Mouse (Mus musculus) C2C12 (cell line): ENCODE data around the gene Tomm22. TPM values are rescaled to one million over a fixed set of nuclear protein-coding genes. Genes with fewer than 3 reads are reported as not detected.

Experiments
- H3K27me3 ChIP-seq: one replicate; pipeline ENCODE4 v1.6.1; 2011; ENCODE audit not compliant: control insufficient read depth, insufficient read depth, insufficient read length
- H3K36me3 ChIP-seq: one replicate; pipeline ENCODE4 v1.6.1; 2011; ENCODE audit not compliant: control insufficient read depth, insufficient read depth
- H3K4me3 ChIP-seq: one replicate; pipeline ENCODE4 v1.5.1; 2011; ENCODE audit warnings: mild to moderate bottlenecking, control low read depth; ENCODE audit not compliant: poor library complexity, insufficient read depth, severe bottlenecking
- H3K79me2 ChIP-seq: one replicate; pipeline ENCODE4 v1.6.1; 2011; ENCODE audit not compliant: control insufficient read depth, insufficient read depth
- H3K79me3 ChIP-seq: one replicate; pipeline ENCODE4 v1.6.1; 2011; ENCODE audit warnings: low read depth, control low read depth
- H3ac ChIP-seq: one replicate; pipeline ENCODE3; 2011; ENCODE audit warnings: low read depth; ENCODE audit not compliant: control insufficient read depth, insufficient read length
- CEBPB ChIP-seq: IDR thresholded peaks from one replicate; pipeline ENCODE4 v1.6.1; 2011; ENCODE audit warnings: low read depth, mild to moderate bottlenecking, control low read depth, moderate library complexity
- CTCF ChIP-seq: IDR thresholded peaks from one replicate; pipeline ENCODE4 v1.5.1; 2011; ENCODE audit not compliant: control insufficient read depth, insufficient read depth, insufficient read length
- FOSL1 ChIP-seq: IDR thresholded peaks from one replicate; pipeline ENCODE4 v1.8.0; 2011; ENCODE audit warnings: mild to moderate bottlenecking, low read length; ENCODE audit not compliant: poor library complexity, insufficient read depth, severe bottlenecking
- MAX ChIP-seq: IDR thresholded peaks from one replicate; pipeline ENCODE4 v1.6.1; 2011; ENCODE audit warnings: mild to moderate bottlenecking, control low read depth
- MYOD1 ChIP-seq: IDR thresholded peaks from one replicate; pipeline ENCODE4 v1.6.1; 2011; ENCODE audit warnings: low read depth; ENCODE audit not compliant: control insufficient read depth, insufficient read length
- MYOG ChIP-seq: IDR thresholded peaks from one replicate; pipeline ENCODE4 v1.6.1; 2011; ENCODE audit not compliant: control insufficient read depth, insufficient read length; ENCODE audit errors: extremely low read depth
- USF1 ChIP-seq: IDR thresholded peaks from one replicate; pipeline ENCODE4 v1.6.1; 2011; ENCODE audit warnings: low read depth, mild to moderate bottlenecking, control low read depth, moderate library complexity
- long read RNA-seq, 2 experiments: library from polyadenylated mRNA; unstranded; transcript quantifications; one replicate each; pipeline ENCODE4 v2.0.0; 2019 to 2020
- polyA plus RNA-seq: library from polyadenylated mRNA; unstranded; fragments of >200 nt; fragmentation: generic; extraction: Trizol; gene quantifications from one replicate; pipeline ENCODE4 v1.2.1, GENCODE M21; 2012; ENCODE audit warnings: missing spikeins

Tomm22 gene
- 171 TPM for polyA plus RNA-seq
- long read RNA-seq, experiment 1, transcript Tomm22-201 (4 exons, 1,569 nt): major isoform, 182 of 201 reads
- long read RNA-seq, experiment 1, partial matches to known transcripts: 10 of 201 reads
- long read RNA-seq, experiment 1, other reads (novel, unspliced or antisense): 4 of 201 reads
- long read RNA-seq, experiment 2, transcript Tomm22-201 (4 exons, 1,569 nt): major isoform, 125 of 128 reads
- long read RNA-seq, experiment 2, partial matches to known transcripts: 0 of 128 reads
- long read RNA-seq, experiment 2, other reads (novel, unspliced or antisense): 2 of 128 reads

GRCm38 (mm10) chr15:79670249-79670971 lies at the start of gene Tomm22:
TSS of gene Tomm22 (plus strand) at chr15:79670861.
- TF ChIP-seq CTCF (peak; percentile 74), CEBPB (no peak), MAX (peak; percentile 76), USF1 (no peak), FOSL1 (no peak), MYOD1 (no peak)
- peak within 1 kb of the TSS; percentile 89 for H3ac ChIP-seq
- H3K27me3 ChIP-seq: no peaks in the 10 kb centered on the region
- H3K79me2 ChIP-seq: peaks cover 39% of the 10 kb centered on the region
- peak within 1 kb of the TSS; percentile 100 for H3K4me3 ChIP-seq
- peaks cover 27% of the 10 kb centered on the region for H3K79me3 ChIP-seq
- peaks cover 45% of the 10 kb centered on the region for H3K36me3 ChIP-seq

- Histone ChIP-seq H3K27me3 (peaks cover 3% of the 10 kb centered on the region), H3K36me3 (no peaks in the 10 kb centered on the region), H3K4me3 (no peak overlapping the region), H3ac (no peak overlapping the region), H3K79me3 (no peaks in the 10 kb centered on the region), H3K79me2 (no peaks in the 10 kb centered on the region)
- TF ChIP-seq CEBPB (no peak), MYOG (no peak), MAX (no peak), MYOD1 (no peak), FOSL1 (no peak), CTCF (no peak), USF1 (no peak)
These were observed 40.2 kb upstream of the Tomm22 start for GRCm38 (mm10) chr15:79630471-79630870.

- Histone ChIP-seq H3K36me3 (no peaks in the 10 kb centered on the region), H3ac (no peak overlapping the region), H3K79me2 (no peaks in the 10 kb centered on the region), H3K27me3 (peaks cover 3% of the 10 kb centered on the region), H3K4me3 (no peak overlapping the region), H3K79me3 (no peaks in the 10 kb centered on the region)
- TF ChIP-seq USF1 (no peak), MYOD1 (no peak), MYOG (no peak), CTCF (no peak), FOSL1 (no peak), CEBPB (no peak), MAX (no peak)
These were observed 29.4 kb upstream of the Tomm22 start for GRCm38 (mm10) chr15:79641135-79641817.

- Histone ChIP-seq H3K79me2 (no peaks in the 10 kb centered on the region), H3K27me3 (no peaks in the 10 kb centered on the region), H3K4me3 (no peak overlapping the region), H3K36me3 (no peaks in the 10 kb centered on the region), H3K79me3 (no peaks in the 10 kb centered on the region), H3ac (no peak overlapping the region)
- TF ChIP-seq MYOD1 (no peak), MAX (no peak), USF1 (no peak), MYOG (no peak)
These were observed 25.2 kb upstream of the Tomm22 start for GRCm38 (mm10) chr15:79645483-79645882.

GRCm38 (mm10) chr15:79648130-79648529 lies 22.5 kb upstream of the Tomm22 start:
- H3ac ChIP-seq: no peak overlapping the region
- H3K79me2 ChIP-seq: no peaks in the 10 kb centered on the region
- no peaks in the 10 kb centered on the region for H3K79me3 ChIP-seq
- H3K4me3 ChIP-seq: no peak overlapping the region
- no peaks in the 10 kb centered on the region for H3K36me3 ChIP-seq
- no peak for TF ChIP-seq CTCF
- TF ChIP-seq FOSL1: no peak
- no peak for TF ChIP-seq MYOD1
- no peak for TF ChIP-seq CEBPB
- TF ChIP-seq MAX: no peak
- no peak for TF ChIP-seq USF1
- no peak for TF ChIP-seq MYOG
- H3K27me3 ChIP-seq: no peaks in the 10 kb centered on the region
